Mouse (Mus musculus): ENCODE measurements around the gene Dtd2.

DNA sequence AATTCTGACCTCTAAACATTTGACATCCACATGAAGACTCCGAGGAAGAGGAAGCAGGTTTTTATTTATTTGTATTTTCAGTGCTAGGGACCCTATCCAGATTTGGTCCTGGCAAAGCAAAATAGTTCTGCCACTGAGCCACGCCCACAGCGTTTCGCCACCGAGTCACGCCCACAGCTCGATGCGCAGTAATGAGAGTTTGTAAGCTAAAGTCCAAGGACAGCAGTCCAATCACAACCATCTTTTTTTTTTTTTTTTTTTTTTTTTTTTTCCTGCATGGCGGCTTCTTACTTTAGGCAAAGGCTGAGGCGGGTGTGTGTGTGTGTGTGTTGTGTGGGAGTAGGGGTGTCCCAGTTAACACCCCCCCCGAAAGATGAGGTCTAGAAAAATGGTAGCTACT, 7.7 kb upstream of the Dtd2 start:
- no peak for TF ChIP-seq TAL1 (IDR thresholded peaks at IDR 0.05; ENCODE audit: low read length)
- no peak for TF ChIP-seq CTCF (IDR thresholded peaks at IDR 0.05 in 2 of 3, conservative IDR thresholded peaks at IDR 0.05 in 1 of 3; ENCODE audit: control insufficient read depth in 1 of 3, insufficient read depth in 1 of 3, low read depth in 2 of 3, low read length in 3 of 3, poor library complexity in 1 of 3, severe bottlenecking in 1 of 3)
- TF ChIP-seq POLR2A (IDR thresholded peaks at IDR 0.05; ENCODE audit: control insufficient read depth in 1 of 2, insufficient read depth in 1 of 2, low read depth in 1 of 2, low read length in 2 of 2, poor library complexity in 1 of 2): no peak
- no peak for TF ChIP-seq USF1 (IDR thresholded peaks at IDR 0.05; ENCODE audit: low read depth, low read length)
- no peak for TF ChIP-seq POLR2AphosphoS2 (IDR thresholded peaks at IDR 0.05; ENCODE audit: low read length)

Measured in MEL (cell line).